Mouse (Mus musculus): ENCODE measurements around the gene Evc2. TPM values are rescaled to one million over a fixed set of nuclear protein-coding genes. Genes with fewer than 3 reads are reported as not detected.

Gene Evc2
- polyA plus RNA-seq, 1 experiment from 2014 or later, result 21.6 TPM

- H3K36me3 ChIP-seq (ENCODE audit: insufficient read depth), result peaks cover 73% of the 10 kb centered on the region
These were observed 19.6 kb upstream of the Evc2 start for GRCm38 (mm10) chr5:37318715-37319114.

DNA sequence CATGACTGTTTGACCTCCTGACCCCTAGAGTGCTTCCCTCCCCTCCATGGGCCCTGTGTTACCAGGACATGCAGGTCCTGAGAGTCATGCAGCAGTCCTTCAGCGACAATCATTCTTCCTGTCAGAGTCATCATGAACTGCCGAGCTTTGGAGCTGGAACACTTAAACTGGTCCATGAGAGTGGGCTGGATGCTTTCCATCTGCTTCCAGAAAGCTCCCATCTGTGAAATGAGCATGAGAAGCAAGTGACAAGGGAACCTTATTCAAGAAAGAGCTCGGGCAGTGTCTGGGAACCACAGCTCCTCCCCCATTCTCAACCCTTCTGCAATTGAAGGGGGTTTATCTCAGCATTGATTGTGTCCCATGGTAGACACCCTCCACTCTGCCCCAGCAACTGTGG is 18.1 kb upstream of the Evc2 start:
- Histone ChIP-seq H3K4me3 (ENCODE audit: low read depth, low read length) (no peak overlapping the region), H3K9ac (no peak overlapping the region), H3K4me2 (no peak overlapping the region), H3K27me3 (ENCODE audit: insufficient read depth, low read length) (no peaks in the 10 kb centered on the region), H3K4me1 (ENCODE audit: insufficient read depth) (no peaks in the 10 kb centered on the region), H3K36me3 (ENCODE audit: insufficient read depth) (peaks cover 65% of the 10 kb centered on the region), H3K27ac (ENCODE audit: low read depth) (no peak overlapping the region), H3K9me3 (ENCODE audit: low read depth, low read length) (no peaks in the 10 kb centered on the region)
- DNase-seq (peak; percentile 5), ATAC-seq (ENCODE audit: insufficient read depth) (no peak)
- WGBS, result 66% methylated on average over 3 of the region's 3 CpGs
- TF ChIP-seq CTCF (IDR thresholded peaks at IDR 0.05; ENCODE audit: low read depth), result no peak

More at GRCm38 (mm10) chr5:37318715-37319114, 19.6 kb upstream of the Evc2 start:
- no peak overlapping the region for H3K9ac ChIP-seq
- no peak overlapping the region for H3K4me3 ChIP-seq (ENCODE audit: low read depth, low read length)
- ATAC-seq (ENCODE audit: insufficient read depth), result no peak
- no peak for TF ChIP-seq CTCF (IDR thresholded peaks at IDR 0.05; ENCODE audit: low read depth)
- no peak for DNase-seq
- H3K4me2 ChIP-seq, result no peak overlapping the region
- H3K27me3 ChIP-seq (ENCODE audit: insufficient read depth, low read length), result no peaks in the 10 kb centered on the region
- H3K9me3 ChIP-seq (ENCODE audit: low read depth, low read length), result no peaks in the 10 kb centered on the region
- H3K27ac ChIP-seq (ENCODE audit: low read depth), result no peak overlapping the region
- no peaks in the 10 kb centered on the region for H3K4me1 ChIP-seq (ENCODE audit: insufficient read depth)
- 87% methylated on average over 6 of the region's 6 CpGs for whole genome bisulfite sequencing

GRCm38 (mm10) chr5:37320761-37321160 is 17.5 kb upstream of the Evc2 start:
- Histone ChIP-seq H3K4me1 (ENCODE audit: insufficient read depth) (no peaks in the 10 kb centered on the region), H3K27me3 (ENCODE audit: insufficient read depth, low read length) (no peaks in the 10 kb centered on the region), H3K4me3 (ENCODE audit: low read depth, low read length) (no peak overlapping the region), H3K27ac (ENCODE audit: low read depth) (no peak overlapping the region), H3K36me3 (ENCODE audit: insufficient read depth) (peaks cover 65% of the 10 kb centered on the region), H3K9me3 (ENCODE audit: low read depth, low read length) (no peaks in the 10 kb centered on the region), H3K9ac (no peak overlapping the region), H3K4me2 (no peak overlapping the region)
- DNase-seq (no peak), ATAC-seq (ENCODE audit: insufficient read depth) (no peak)
- no peak for TF ChIP-seq CTCF (IDR thresholded peaks at IDR 0.05; ENCODE audit: low read depth)
- 83% methylated on average over 4 of the region's 4 CpGs for WGBS

- ATAC-seq (ENCODE audit: insufficient read depth) (no peak), DNase-seq (no peak)
- no peak overlapping the region for H3K27ac ChIP-seq (ENCODE audit: low read depth)
- H3K4me2 ChIP-seq, result no peak overlapping the region
- no peak overlapping the region for H3K9ac ChIP-seq
- no peaks in the 10 kb centered on the region for H3K9me3 ChIP-seq (ENCODE audit: low read depth, low read length)
- 75% methylated on average over 6 of the region's 6 CpGs for WGBS
- no peaks in the 10 kb centered on the region for H3K4me1 ChIP-seq (ENCODE audit: insufficient read depth)
- peaks cover 56% of the 10 kb centered on the region; the same call in 1 of the 2 replicates for H3K36me3 ChIP-seq (ENCODE audit: insufficient read depth)
- no peak for TF ChIP-seq CTCF (IDR thresholded peaks at IDR 0.05; ENCODE audit: low read depth)
- no peaks in the 10 kb centered on the region for H3K27me3 ChIP-seq (ENCODE audit: insufficient read depth, low read length)
- H3K4me3 ChIP-seq (ENCODE audit: low read depth, low read length), result no peak overlapping the region
These were observed 11.6 kb upstream of the Evc2 start for GRCm38 (mm10) chr5:37326675-37327074.

DNA sequence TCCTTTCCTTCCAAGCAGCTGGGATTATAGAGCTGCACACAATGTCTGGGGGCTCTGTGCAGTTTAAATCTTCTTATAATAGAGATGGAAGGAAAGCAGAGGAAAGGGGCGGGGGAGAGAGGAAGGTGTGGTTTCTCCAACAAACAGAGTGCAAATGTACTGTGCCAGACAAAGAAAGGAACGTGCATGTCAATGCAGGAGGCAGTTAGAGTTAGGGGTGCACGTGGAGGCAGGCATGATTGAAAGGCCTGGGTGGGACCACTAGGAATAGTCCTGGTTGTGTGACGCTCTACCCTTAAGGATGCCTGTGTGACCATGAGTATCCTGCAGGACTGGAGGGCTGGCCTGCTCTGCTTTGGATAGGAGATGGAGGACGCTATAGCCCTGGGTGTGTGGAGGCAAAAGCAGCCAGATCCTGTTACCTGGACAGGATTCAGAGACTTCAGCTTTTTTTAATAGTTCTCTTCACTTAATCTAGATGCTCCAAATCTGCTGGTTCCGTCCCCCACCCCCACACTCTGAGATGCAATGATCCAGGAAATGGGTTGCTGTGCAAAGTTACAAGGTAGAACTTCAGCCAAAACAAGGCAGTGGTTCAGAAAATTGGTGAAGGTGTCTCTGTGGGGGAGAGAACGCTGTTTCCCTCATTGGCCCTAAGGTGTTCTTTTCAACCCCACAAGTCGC is 7.7 kb upstream of the Evc2 start:
- no peak overlapping the region for H3K4me2 ChIP-seq
- H3K4me3 ChIP-seq (ENCODE audit: low read depth, low read length), result no peak overlapping the region
- no peaks in the 10 kb centered on the region for H3K9me3 ChIP-seq (ENCODE audit: low read depth, low read length)
- H3K9ac ChIP-seq, result no peak overlapping the region
- DNase-seq (no peak), ATAC-seq (ENCODE audit: insufficient read depth) (no peak)
- peaks cover 35% of the 10 kb centered on the region; the same call in 1 of the 2 replicates for H3K36me3 ChIP-seq (ENCODE audit: insufficient read depth)
- whole genome bisulfite sequencing, result 80% methylated on average over 8 of the region's 8 CpGs
- no peak for TF ChIP-seq CTCF (IDR thresholded peaks at IDR 0.05; ENCODE audit: low read depth)
- no peaks in the 10 kb centered on the region for H3K27me3 ChIP-seq (ENCODE audit: insufficient read depth, low read length)
- H3K27ac ChIP-seq (ENCODE audit: low read depth), result no peak overlapping the region
- peaks cover 2% of the 10 kb centered on the region; the same call in 1 of the 2 replicates for H3K4me1 ChIP-seq (ENCODE audit: insufficient read depth)

- Histone ChIP-seq H3K9me3 (ENCODE audit: low read depth, low read length) (no peaks in the 10 kb centered on the region), H3K4me2 (no peak overlapping the region), H3K9ac (no peak overlapping the region), H3K36me3 (ENCODE audit: insufficient read depth) (peaks cover 30% of the 10 kb centered on the region; the same call in 1 of the 2 replicates), H3K27me3 (ENCODE audit: insufficient read depth, low read length) (no peaks in the 10 kb centered on the region), H3K4me1 (ENCODE audit: insufficient read depth) (peaks cover 8% of the 10 kb centered on the region; the same call in 1 of the 2 replicates), H3K4me3 (ENCODE audit: low read depth, low read length) (no peak overlapping the region), H3K27ac (ENCODE audit: low read depth) (no peak overlapping the region)
- no peak for DNase-seq
- 98% methylated on average over 2 of the region's 2 CpGs for WGBS
- no peak for ATAC-seq (ENCODE audit: insufficient read depth)
- no peak for TF ChIP-seq CTCF (IDR thresholded peaks at IDR 0.05; ENCODE audit: low read depth)
These were observed 7.2 kb upstream of the Evc2 start for GRCm38 (mm10) chr5:37331133-37331505.

DNA sequence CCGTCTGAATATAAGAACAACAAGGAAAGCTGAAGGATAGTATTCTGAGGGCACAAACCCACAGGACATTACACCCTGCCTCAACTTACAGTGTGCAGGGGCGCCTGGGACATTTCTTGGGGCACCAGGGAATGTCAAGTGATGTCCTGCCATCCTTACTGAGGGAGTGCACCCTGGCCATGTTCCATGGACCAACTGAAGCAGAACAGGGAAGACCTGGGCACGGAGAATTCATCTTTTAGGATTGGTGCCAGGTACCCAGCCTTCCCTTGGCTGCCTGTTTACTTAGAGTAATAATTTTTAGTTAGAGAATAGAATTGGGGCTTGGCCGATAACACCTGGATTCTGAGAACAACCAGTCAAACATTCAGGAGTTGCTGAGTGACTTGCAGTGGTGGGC is 6.2 kb upstream of the Evc2 start:
- Histone ChIP-seq H3K9ac (no peak overlapping the region), H3K4me1 (ENCODE audit: insufficient read depth) (peaks cover 10% of the 10 kb centered on the region; the same call in 1 of the 2 replicates), H3K27ac (ENCODE audit: low read depth) (no peak overlapping the region), H3K36me3 (ENCODE audit: insufficient read depth) (peaks cover 23% of the 10 kb centered on the region; the same call in 1 of the 2 replicates), H3K9me3 (ENCODE audit: low read depth, low read length) (no peaks in the 10 kb centered on the region), H3K4me2 (no peak overlapping the region), H3K27me3 (ENCODE audit: insufficient read depth, low read length) (no peaks in the 10 kb centered on the region), H3K4me3 (ENCODE audit: low read depth, low read length) (no peak overlapping the region)
- 75% methylated on average over 4 of the region's 4 CpGs for WGBS
- no peak for TF ChIP-seq CTCF (IDR thresholded peaks at IDR 0.05; ENCODE audit: low read depth)
- DNase-seq (no peak), ATAC-seq (ENCODE audit: insufficient read depth) (no peak)
